Mouse (Mus musculus): ENCODE measurements at regions not wholly inside any gene's neighbourhood (a gene's known extent, or its start where the extent isn't known, plus 50 kb on each side); places are given as distances from the start of the nearest gene placed in this dataset.

GRCm38 (mm10) chr1:23255925-23256629, 141.5 kb downstream of the Ogfrl1 start:
- no peak for TF ChIP-seq MYOG (IDR thresholded peaks at IDR 0.05; ENCODE audit: control insufficient read depth, extremely low read depth, insufficient read length)
- peak; percentile 58 for TF ChIP-seq MAX (IDR thresholded peaks at IDR 0.05)
- peak overlapping the region; percentile 55 for H3K4me3 ChIP-seq (ENCODE audit: insufficient read depth, poor library complexity, severe bottlenecking)
- H3K36me3 ChIP-seq (ENCODE audit: control insufficient read depth, insufficient read depth): peaks cover 10% of the 10 kb centered on the region
- peaks cover 44% of the 10 kb centered on the region for H3K79me3 ChIP-seq (ENCODE audit: low read depth)
- peak overlapping the region; percentile 90 for H3ac ChIP-seq (ENCODE audit: control insufficient read depth, insufficient read length, low read depth)
- no peaks in the 10 kb centered on the region for H3K27me3 ChIP-seq (ENCODE audit: control insufficient read depth, insufficient read depth, insufficient read length)
- H3K79me2 ChIP-seq (ENCODE audit: control insufficient read depth, insufficient read depth): peaks cover 46% of the 10 kb centered on the region

GRCm38 (mm10) chr1:23254235-23254634, 143.3 kb downstream of the Ogfrl1 start:
- TF ChIP-seq MYOG (IDR thresholded peaks at IDR 0.05; ENCODE audit: control insufficient read depth, extremely low read depth, insufficient read length) (no peak), CTCF (IDR thresholded peaks at IDR 0.05; ENCODE audit: control insufficient read depth, insufficient read depth, insufficient read length) (no peak), USF1 (IDR thresholded peaks at IDR 0.05; ENCODE audit: low read depth) (no peak), MYOD1 (IDR thresholded peaks at IDR 0.05; ENCODE audit: control insufficient read depth, insufficient read length, low read depth) (no peak), MAX (IDR thresholded peaks at IDR 0.05) (no peak), CEBPB (IDR thresholded peaks at IDR 0.05; ENCODE audit: low read depth) (no peak), FOSL1 (IDR thresholded peaks at IDR 0.05; ENCODE audit: insufficient read depth, low read length, poor library complexity, severe bottlenecking) (no peak)
- Histone ChIP-seq H3K79me2 (ENCODE audit: control insufficient read depth, insufficient read depth) (peaks cover 27% of the 10 kb centered on the region), H3K4me3 (ENCODE audit: insufficient read depth, poor library complexity, severe bottlenecking) (no peak overlapping the region), H3K79me3 (ENCODE audit: low read depth) (peaks cover 26% of the 10 kb centered on the region), H3K36me3 (ENCODE audit: control insufficient read depth, insufficient read depth) (no peaks in the 10 kb centered on the region), H3K27me3 (ENCODE audit: control insufficient read depth, insufficient read depth, insufficient read length) (no peaks in the 10 kb centered on the region), H3ac (ENCODE audit: control insufficient read depth, insufficient read length, low read depth) (no peak overlapping the region)

GRCm38 (mm10) chr1:23231522-23231921, 129.5 kb upstream of the 4933415F23Rik start:
- no peaks in the 10 kb centered on the region for H3K27me3 ChIP-seq (ENCODE audit: control insufficient read depth, insufficient read depth, insufficient read length)
- no peaks in the 10 kb centered on the region for H3K36me3 ChIP-seq (ENCODE audit: control insufficient read depth, insufficient read depth)
- TF ChIP-seq MYOG (IDR thresholded peaks at IDR 0.05; ENCODE audit: control insufficient read depth, extremely low read depth, insufficient read length) (no peak), MYOD1 (IDR thresholded peaks at IDR 0.05; ENCODE audit: control insufficient read depth, insufficient read length, low read depth) (no peak), CTCF (IDR thresholded peaks at IDR 0.05; ENCODE audit: control insufficient read depth, insufficient read depth, insufficient read length) (no peak), CEBPB (IDR thresholded peaks at IDR 0.05; ENCODE audit: low read depth) (no peak), MAX (IDR thresholded peaks at IDR 0.05) (no peak), FOSL1 (IDR thresholded peaks at IDR 0.05; ENCODE audit: insufficient read depth, low read length, poor library complexity, severe bottlenecking) (no peak), USF1 (IDR thresholded peaks at IDR 0.05; ENCODE audit: low read depth) (no peak)

GRCm38 (mm10) chr1:23228478-23228877, 126.4 kb upstream of the 4933415F23Rik start:
- no peak overlapping the region for H3K4me3 ChIP-seq (ENCODE audit: insufficient read depth, poor library complexity, severe bottlenecking)
- H3K79me2 ChIP-seq (ENCODE audit: control insufficient read depth, insufficient read depth): no peaks in the 10 kb centered on the region
- TF ChIP-seq MYOG (IDR thresholded peaks at IDR 0.05; ENCODE audit: control insufficient read depth, extremely low read depth, insufficient read length) (no peak), CEBPB (IDR thresholded peaks at IDR 0.05; ENCODE audit: low read depth) (no peak), MYOD1 (IDR thresholded peaks at IDR 0.05; ENCODE audit: control insufficient read depth, insufficient read length, low read depth) (no peak), USF1 (IDR thresholded peaks at IDR 0.05; ENCODE audit: low read depth) (no peak), CTCF (IDR thresholded peaks at IDR 0.05; ENCODE audit: control insufficient read depth, insufficient read depth, insufficient read length) (no peak), FOSL1 (IDR thresholded peaks at IDR 0.05; ENCODE audit: insufficient read depth, low read length, poor library complexity, severe bottlenecking) (no peak)
- H3K27me3 ChIP-seq (ENCODE audit: control insufficient read depth, insufficient read depth, insufficient read length): no peaks in the 10 kb centered on the region
- H3K79me3 ChIP-seq (ENCODE audit: low read depth): no peaks in the 10 kb centered on the region
- H3K36me3 ChIP-seq (ENCODE audit: control insufficient read depth, insufficient read depth): no peaks in the 10 kb centered on the region
- no peak overlapping the region for H3ac ChIP-seq (ENCODE audit: control insufficient read depth, insufficient read length, low read depth)

More at GRCm38 (mm10) chr1:23231522-23231921, 129.5 kb upstream of the 4933415F23Rik start:
- Histone ChIP-seq H3K4me3 (ENCODE audit: insufficient read depth, poor library complexity, severe bottlenecking) (no peak overlapping the region), H3K79me3 (ENCODE audit: low read depth) (no peaks in the 10 kb centered on the region), H3ac (ENCODE audit: control insufficient read depth, insufficient read length, low read depth) (no peak overlapping the region), H3K79me2 (ENCODE audit: control insufficient read depth, insufficient read depth) (no peaks in the 10 kb centered on the region)

- Histone ChIP-seq H3K79me2 (ENCODE audit: control insufficient read depth, insufficient read depth) (no peaks in the 10 kb centered on the region), H3K4me3 (ENCODE audit: insufficient read depth, poor library complexity, severe bottlenecking) (no peak overlapping the region), H3K79me3 (ENCODE audit: low read depth) (no peaks in the 10 kb centered on the region), H3K27me3 (ENCODE audit: control insufficient read depth, insufficient read depth, insufficient read length) (no peaks in the 10 kb centered on the region), H3K36me3 (ENCODE audit: control insufficient read depth, insufficient read depth) (no peaks in the 10 kb centered on the region), H3ac (ENCODE audit: control insufficient read depth, insufficient read length, low read depth) (no peak overlapping the region)
- TF ChIP-seq MAX (IDR thresholded peaks at IDR 0.05) (no peak), CTCF (IDR thresholded peaks at IDR 0.05; ENCODE audit: control insufficient read depth, insufficient read depth, insufficient read length) (peak; percentile 6), CEBPB (IDR thresholded peaks at IDR 0.05; ENCODE audit: low read depth) (no peak), FOSL1 (IDR thresholded peaks at IDR 0.05; ENCODE audit: insufficient read depth, low read length, poor library complexity, severe bottlenecking) (no peak), MYOG (IDR thresholded peaks at IDR 0.05; ENCODE audit: control insufficient read depth, extremely low read depth, insufficient read length) (no peak), MYOD1 (IDR thresholded peaks at IDR 0.05; ENCODE audit: control insufficient read depth, insufficient read length, low read depth) (peak; percentile 84), USF1 (IDR thresholded peaks at IDR 0.05; ENCODE audit: low read depth) (no peak)
These were observed 112.6 kb upstream of the 4933415F23Rik start for GRCm38 (mm10) chr1:23214462-23215158.

Data from C2C12 (cell line).